Mouse (Mus musculus) heart, postnatal 0 days (tissue): Measurements from ENCODE around the gene Abca7.

Source experiments
- CTCF ChIP-seq: IDR thresholded peaks from 2 replicates; pipeline ENCODE4 v1.5.1; 2016; ENCODE audit warnings: antibody characterized with exemption, control low read depth, low read depth
- EP300 ChIP-seq: IDR thresholded peaks from 2 replicates; pipeline ENCODE4 v1.6.1; 2016; ENCODE audit warnings: antibody characterized with exemption, low read depth

- peak; percentile 80 for TF ChIP-seq CTCF
- TF ChIP-seq EP300 = no peak
Observed at GRCm38 (mm10) chr10:79986963-79987362, 9.3 kb upstream of the Abca7 start.
